Mouse (Mus musculus) left cerebral cortex, adult 9 months (tissue): ENCODE data around the gene Pde8b.

ENCODE experiments used
- DNase-seq, 2 experiments: peaks; one replicate each; pipeline ENCODE4 v3.0.0; 2022; ENCODE audit warnings: low spot score in 2 of 2

Pde8b gene

GRCm38 (mm10) chr13:95249511-95250456, at the start of gene Pde8b:
Gene Pde8b (minus strand): TSS chr13:95250336.
- DNase-seq: peak in 1 of 2 experiments; percentile 48

GRCm38 (mm10) chr13:95291983-95292382, 41.8 kb upstream of the Pde8b start:
- no peak for DNase-seq

GRCm38 (mm10) chr13:95288027-95288426, 37.9 kb upstream of the Pde8b start:
- no peak for DNase-seq

- DNase-seq: peak; percentile 23 to 78
Measured at GRCm38 (mm10) chr13:95286989-95287388, 36.9 kb upstream of the Pde8b start.

- DNase-seq: no peak
Measured at GRCm38 (mm10) chr13:95281740-95282673, 31.9 kb upstream of the Pde8b start.

- no peak for DNase-seq
Measured at GRCm38 (mm10) chr13:95278426-95279025, 28.4 kb upstream of the Pde8b start.

GRCm38 (mm10) chr13:95264691-95265090, 14.6 kb upstream of the Pde8b start:
- DNase-seq: no peak

- no peak for DNase-seq
Measured at GRCm38 (mm10) chr13:95260886-95261789, 11.0 kb upstream of the Pde8b start.

- no peak for DNase-seq
Measured at GRCm38 (mm10) chr13:95260391-95260790, 10.3 kb upstream of the Pde8b start.

GRCm38 (mm10) chr13:95257083-95257482, 6.9 kb upstream of the Pde8b start:
- no peak for DNase-seq

GRCm38 (mm10) chr13:95255083-95255482, 4.9 kb upstream of the Pde8b start:
- DNase-seq: no peak

- DNase-seq: no peak
Measured at GRCm38 (mm10) chr13:95243026-95243425, 7.1 kb downstream of the Pde8b start.

GRCm38 (mm10) chr13:95237488-95237887, 12.6 kb downstream of the Pde8b start:
- DNase-seq: no peak

- DNase-seq: no peak
Measured at GRCm38 (mm10) chr13:95235261-95235660, 14.9 kb downstream of the Pde8b start.

GRCm38 (mm10) chr13:95231366-95232138, 18.6 kb downstream of the Pde8b start:
- DNase-seq: no peak

GRCm38 (mm10) chr13:95230326-95230725, 19.8 kb downstream of the Pde8b start:
- DNase-seq: no peak

GRCm38 (mm10) chr13:95224491-95224890, 25.6 kb downstream of the Pde8b start:
- no peak for DNase-seq

- no peak for DNase-seq
Measured at GRCm38 (mm10) chr13:95223427-95223772, 26.7 kb downstream of the Pde8b start.

GRCm38 (mm10) chr13:95222569-95223426, 27.3 kb downstream of the Pde8b start:
- peak in 1 of 2 experiments; percentile 25 for DNase-seq
